Mouse (Mus musculus) testis, adult 2 months (tissue): ENCODE data around the gene Agbl3. TPM values are rescaled to one million over a fixed set of nuclear protein-coding genes. Genes with fewer than 3 reads are reported as not detected.

Source experiments
- H3K27ac ChIP-seq: fragments of 200-500 bp; 2 replicates; pipeline ENCODE4 v1.5.1; 2012; ENCODE audit warnings: low read depth, low read length; ENCODE audit not compliant: control insufficient read depth, insufficient read depth
- H3K27me3 ChIP-seq: fragments of 200-500 bp; 2 replicates; pipeline ENCODE4 v1.6.1; 2012; ENCODE audit warnings: mild to moderate bottlenecking, low read length, moderate library complexity; ENCODE audit not compliant: control insufficient read depth, insufficient read depth
- H3K36me3 ChIP-seq: fragments of 200-500 bp; 2 replicates; pipeline ENCODE4 v1.6.1; 2012; ENCODE audit warnings: mild to moderate bottlenecking, low read length; ENCODE audit not compliant: control insufficient read depth, insufficient read depth
- H3K4me1 ChIP-seq: fragments of 200-500 bp; 2 replicates; pipeline ENCODE4 v1.6.1; 2012; ENCODE audit warnings: low read length; ENCODE audit not compliant: control insufficient read depth, insufficient read depth
- H3K4me3 ChIP-seq: fragments of 200-500 bp; 2 replicates; pipeline ENCODE4 v1.5.1; 2012; ENCODE audit warnings: low read depth, mild to moderate bottlenecking, low read length, moderate library complexity, mixed read lengths; ENCODE audit not compliant: control insufficient read depth
- CTCF ChIP-seq: fragments of 200-500 bp; IDR thresholded peaks from 2 replicates; pipeline ENCODE4 v1.5.1; 2012; ENCODE audit warnings: low read depth, mild to moderate bottlenecking, inconsistent platforms, low read length, moderate library complexity; ENCODE audit not compliant: control insufficient read depth, insufficient read depth, insufficient replicate concordance
- POLR2A ChIP-seq: fragments of 200-500 bp; IDR thresholded peaks from 2 replicates; pipeline ENCODE4 v1.6.1; 2012; ENCODE audit warnings: low read depth, mild to moderate bottlenecking, inconsistent platforms, low read length, moderate library complexity; ENCODE audit not compliant: control insufficient read depth
- polyA plus RNA-seq: library from polyadenylated mRNA; depleted of rRNA; stranded (reverse); fragments of >200 nt; gene quantifications from 2 replicates; pipeline ENCODE4 v1.2.3, GENCODE M21; 2012

The Agbl3 gene
- polyA plus RNA-seq, 1 experiment = 21.5 TPM

DNA sequence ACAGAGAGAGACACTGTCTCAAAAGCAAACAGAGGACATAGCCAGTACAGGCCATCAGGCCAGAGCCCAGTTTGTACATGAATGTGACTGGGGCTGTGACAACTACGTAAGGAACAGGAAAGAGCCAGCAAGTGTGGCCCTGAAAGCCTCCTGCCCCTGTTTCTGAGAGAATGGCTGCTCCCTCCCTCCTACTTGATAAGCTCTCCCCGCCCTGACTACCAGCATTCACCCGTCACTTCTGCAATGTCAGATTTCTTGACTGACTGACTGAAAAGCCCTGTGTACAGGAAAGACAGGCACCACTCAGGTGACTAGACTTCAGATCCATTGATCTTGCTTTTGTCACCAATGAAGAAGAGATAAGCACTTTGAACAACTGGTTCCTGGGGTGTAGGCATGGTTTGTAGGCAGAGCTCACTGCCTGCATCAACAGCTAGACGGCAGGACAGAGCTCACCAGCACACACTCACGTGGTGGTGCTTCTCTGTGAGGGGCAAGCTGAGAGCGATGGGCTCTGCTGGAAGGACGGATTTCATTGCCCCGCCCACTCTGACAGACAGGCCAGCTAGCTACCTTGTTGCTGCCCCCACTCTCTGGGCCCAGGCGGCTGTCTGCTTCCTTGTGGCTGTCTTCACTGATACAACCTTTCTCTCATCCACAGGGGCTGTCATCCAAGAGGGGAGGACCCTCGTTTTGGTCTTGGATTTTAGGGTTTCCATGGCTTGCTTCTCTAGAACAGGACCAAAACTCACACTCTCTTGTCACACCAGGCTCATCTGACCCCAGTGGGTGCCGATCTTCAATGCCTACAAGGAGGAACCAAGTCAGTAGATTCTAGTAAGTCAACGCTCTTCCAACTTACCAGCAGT is 96.0 kb downstream of the Agbl3 start:
- Histone ChIP-seq H3K36me3 (no peaks in the 10 kb centered on the region), H3K4me3 (no peak overlapping the region), H3K27me3 (no peaks in the 10 kb centered on the region), H3K27ac (no peak overlapping the region), H3K4me1 (peaks cover 9% of the 10 kb centered on the region)
- TF ChIP-seq CTCF (no peak), POLR2A (no peak)

DNA sequence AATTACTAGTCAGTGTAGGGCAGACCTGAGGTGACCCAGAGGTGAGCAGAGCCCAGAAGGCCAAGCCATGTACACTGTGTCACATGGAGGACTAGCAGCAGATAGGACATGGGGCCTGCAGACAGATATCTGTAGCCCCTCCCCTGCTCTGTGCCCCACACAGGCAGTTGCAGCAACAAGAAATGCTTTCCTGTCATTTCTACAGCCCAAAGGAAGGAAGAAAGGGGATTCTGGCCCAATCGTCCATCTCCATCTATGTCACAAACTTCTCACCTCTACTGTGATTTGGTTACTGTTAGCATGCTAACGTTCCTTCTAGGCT is 96.6 kb downstream of the Agbl3 start:
- H3K27me3 ChIP-seq = no peaks in the 10 kb centered on the region
- no peaks in the 10 kb centered on the region; the same call in 1 of the 2 replicates for H3K36me3 ChIP-seq
- TF ChIP-seq POLR2A = no peak
- no peak for TF ChIP-seq CTCF
- H3K4me1 ChIP-seq = peaks cover 9% of the 10 kb centered on the region
- no peak overlapping the region for H3K27ac ChIP-seq
- no peak overlapping the region for H3K4me3 ChIP-seq

GRCm38 (mm10) chr6:34877509-34878321 is 97.5 kb downstream of the Agbl3 start, which contains the start of gene Cyren:
Gene Cyren (minus strand): TSS chr6:34878060.
- peak within 1 kb of the TSS; percentile 71 for H3K27ac ChIP-seq
- no peaks in the 10 kb centered on the region; the same call in 1 of the 2 replicates for H3K36me3 ChIP-seq
- peaks cover 9% of the 10 kb centered on the region for H3K4me1 ChIP-seq
- TF ChIP-seq POLR2A = peak; percentile 73
- TF ChIP-seq CTCF = peak; percentile 28
- H3K27me3 ChIP-seq = no peaks in the 10 kb centered on the region
- peak within 1 kb of the TSS; percentile 86 for H3K4me3 ChIP-seq

- no peak overlapping the region for H3K27ac ChIP-seq
- TF ChIP-seq CTCF (no peak), POLR2A (no peak)
- H3K36me3 ChIP-seq = no peaks in the 10 kb centered on the region; the same call in 1 of the 2 replicates
- no peaks in the 10 kb centered on the region for H3K27me3 ChIP-seq
- H3K4me3 ChIP-seq = no peak overlapping the region
- H3K4me1 ChIP-seq = peaks cover 9% of the 10 kb centered on the region
These were observed 99.0 kb downstream of the Agbl3 start for GRCm38 (mm10) chr6:34879101-34879740.

DNA sequence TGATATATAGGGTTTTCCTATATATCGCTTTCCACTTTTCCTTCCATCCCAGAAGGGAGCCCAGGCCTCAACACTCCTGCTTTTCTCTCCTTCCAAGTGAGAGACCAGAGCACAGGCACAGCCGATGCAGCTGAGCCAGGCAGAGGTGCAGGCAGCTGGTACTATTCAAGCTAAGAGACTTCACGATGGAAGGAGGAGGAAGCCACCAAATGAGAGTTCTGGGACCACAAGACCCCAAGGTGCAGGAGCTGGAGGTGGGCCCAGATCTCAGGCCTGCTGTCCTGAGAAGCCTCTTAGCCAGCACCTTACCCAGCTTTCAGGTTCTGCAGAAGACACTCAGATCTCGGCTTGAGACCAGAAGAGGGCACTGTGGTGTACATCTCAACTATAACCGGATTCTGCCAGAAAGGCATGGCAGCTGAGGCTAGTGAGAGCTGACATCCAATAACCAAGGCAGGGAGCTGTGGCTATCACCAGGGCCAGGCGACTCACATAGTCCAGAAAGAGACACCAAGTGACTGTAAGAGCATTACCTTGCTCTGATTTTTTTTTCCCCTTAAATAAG is 99.8 kb downstream of the Agbl3 start:
- Histone ChIP-seq H3K4me1 (peaks cover 9% of the 10 kb centered on the region), H3K27me3 (no peaks in the 10 kb centered on the region), H3K27ac (no peak overlapping the region), H3K4me3 (no peak overlapping the region), H3K36me3 (no peaks in the 10 kb centered on the region; the same call in 1 of the 2 replicates)
- TF ChIP-seq CTCF (peak; percentile 5; the same call in 1 of the 2 replicates), POLR2A (no peak)

DNA sequence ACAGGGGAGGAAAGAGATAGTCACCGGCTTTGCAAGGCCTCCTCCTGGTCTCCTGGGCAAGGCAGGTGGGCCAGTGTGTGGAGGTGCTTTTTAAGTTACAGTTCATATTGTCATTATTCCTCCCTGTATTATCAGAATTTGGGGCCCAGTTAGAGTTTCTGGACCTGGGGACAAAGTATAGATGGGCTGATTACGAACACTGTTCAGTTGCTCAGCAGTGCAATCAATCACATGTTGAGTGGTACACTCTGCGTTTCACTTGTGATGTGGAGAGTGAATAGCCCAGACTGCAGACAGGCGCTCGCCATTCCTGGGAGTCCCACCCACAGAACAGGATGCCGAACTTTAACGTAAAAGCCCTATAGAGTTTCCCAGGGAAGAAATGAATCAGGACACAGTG is 104.5 kb downstream of the Agbl3 start:
- H3K4me3 ChIP-seq = no peak overlapping the region
- H3K36me3 ChIP-seq = no peaks in the 10 kb centered on the region; the same call in 1 of the 2 replicates
- TF ChIP-seq CTCF = no peak
- no peak for TF ChIP-seq POLR2A
- no peak overlapping the region for H3K27ac ChIP-seq
- no peaks in the 10 kb centered on the region for H3K4me1 ChIP-seq
- no peaks in the 10 kb centered on the region for H3K27me3 ChIP-seq

DNA sequence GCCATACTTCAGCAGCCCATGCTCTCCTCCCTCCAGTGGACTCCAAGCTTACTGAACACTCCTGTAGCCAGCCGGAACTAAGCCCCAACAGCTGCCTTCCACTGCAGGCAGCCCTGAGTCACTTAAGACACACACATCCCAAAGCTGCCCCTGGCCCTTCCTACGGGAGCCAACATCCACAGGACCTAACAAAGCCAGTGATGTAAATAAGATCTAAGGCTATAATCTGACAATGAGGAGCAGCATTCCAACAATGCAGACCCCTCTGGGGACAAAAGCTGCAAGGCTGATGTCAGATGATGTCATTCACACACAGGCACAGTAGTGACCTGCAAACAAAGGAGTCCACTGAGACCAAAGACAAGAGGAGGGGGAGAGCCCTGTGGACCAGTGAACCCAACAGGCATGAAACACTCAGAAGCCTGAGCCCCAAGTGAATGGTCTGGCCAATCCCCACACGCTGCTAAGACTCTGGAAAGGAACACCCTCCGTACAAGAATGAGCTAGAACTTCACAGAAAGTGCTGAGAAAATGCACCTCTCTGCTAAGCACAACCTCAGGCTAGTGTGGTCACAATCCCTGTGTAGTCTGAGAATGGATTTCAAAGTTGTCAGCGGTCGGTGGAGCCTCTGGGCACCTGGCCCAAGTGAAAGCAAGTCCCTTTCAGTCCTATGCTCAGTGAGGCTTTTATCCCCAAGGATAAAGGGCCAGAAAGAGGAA is 107.1 kb downstream of the Agbl3 start:
- Histone ChIP-seq H3K36me3 (no peaks in the 10 kb centered on the region), H3K27ac (no peak overlapping the region), H3K4me3 (no peak overlapping the region), H3K4me1 (no peaks in the 10 kb centered on the region), H3K27me3 (no peaks in the 10 kb centered on the region)
- TF ChIP-seq CTCF = no peak
- TF ChIP-seq POLR2A = no peak
